Mouse (Mus musculus): ENCODE data around the gene Mtg2. TPM values are rescaled to one million over a fixed set of nuclear protein-coding genes. Genes with fewer than 3 reads are reported as not detected.

Gene Mtg2
- polyA plus RNA-seq, 1 experiment from 2014 or later = 26.4 TPM

DNA sequence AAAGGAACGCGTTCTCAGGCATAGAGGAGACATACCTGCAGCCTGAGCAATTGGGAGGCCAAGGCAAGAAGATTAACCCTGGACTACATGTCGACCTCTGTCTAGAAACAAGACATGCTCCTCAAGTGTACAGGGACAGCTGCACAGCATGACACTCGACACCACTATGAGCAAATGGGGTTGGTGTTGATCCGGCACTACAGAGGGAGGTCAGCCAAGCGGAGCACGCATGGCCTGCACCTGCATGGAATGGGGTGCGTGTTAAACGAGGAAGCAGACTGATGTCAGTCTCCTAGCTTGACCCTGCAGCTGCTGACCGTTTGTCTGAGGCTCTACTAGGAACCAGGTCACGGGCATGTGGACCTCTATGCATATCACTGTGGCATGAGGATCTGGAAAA is 19.9 kb downstream of the Mtg2 start:
- Histone ChIP-seq H3K27ac (no peak overlapping the region), H3K27me3 (no peaks in the 10 kb centered on the region), H3K4me1 (no peaks in the 10 kb centered on the region), H3K9me3 (no peaks in the 10 kb centered on the region), H3K9ac (no peak overlapping the region), H3K4me2 (no peak overlapping the region), H3K4me3 (no peak overlapping the region), H3K36me3 (no peaks in the 10 kb centered on the region; the same call in 1 of the 2 replicates)
- no peak for ATAC-seq (ENCODE audit: borderline replicate concordance, extremely low read depth, low FRiP score, low TSS enrichment)
- 47% methylated on average over 11 of the region's 11 CpGs for WGBS

DNA sequence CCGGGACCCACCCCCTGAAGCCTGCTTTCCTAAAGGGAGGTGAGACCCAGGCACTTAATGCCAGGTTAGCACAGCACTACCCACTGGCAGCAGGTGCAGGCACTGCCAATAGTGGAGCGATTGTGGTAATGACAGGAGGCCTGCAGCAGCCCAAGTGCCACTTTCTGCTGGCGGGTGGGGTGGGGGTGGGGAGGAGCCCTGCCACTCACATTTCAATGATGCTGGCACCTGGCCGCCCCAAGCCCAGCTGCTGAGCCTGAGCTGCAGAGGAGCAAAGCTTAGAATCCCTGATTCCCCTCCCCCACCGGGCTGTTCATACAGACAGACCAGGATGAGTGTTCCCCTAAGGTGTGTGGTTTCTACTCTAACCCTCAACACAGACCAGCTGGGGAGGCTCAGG is 25.3 kb downstream of the Mtg2 start:
- Histone ChIP-seq H3K4me1 (no peaks in the 10 kb centered on the region), H3K27me3 (peaks cover 33% of the 10 kb centered on the region), H3K4me2 (no peak overlapping the region), H3K27ac (no peak overlapping the region), H3K4me3 (no peak overlapping the region), H3K36me3 (no peaks in the 10 kb centered on the region), H3K9me3 (no peaks in the 10 kb centered on the region), H3K9ac (no peak overlapping the region)
- WGBS = 32% methylated on average over 5 of the region's 5 CpGs
- peak; percentile 32; the same call in 1 of the 2 replicates for ATAC-seq (ENCODE audit: borderline replicate concordance, extremely low read depth, low FRiP score, low TSS enrichment)

DNA sequence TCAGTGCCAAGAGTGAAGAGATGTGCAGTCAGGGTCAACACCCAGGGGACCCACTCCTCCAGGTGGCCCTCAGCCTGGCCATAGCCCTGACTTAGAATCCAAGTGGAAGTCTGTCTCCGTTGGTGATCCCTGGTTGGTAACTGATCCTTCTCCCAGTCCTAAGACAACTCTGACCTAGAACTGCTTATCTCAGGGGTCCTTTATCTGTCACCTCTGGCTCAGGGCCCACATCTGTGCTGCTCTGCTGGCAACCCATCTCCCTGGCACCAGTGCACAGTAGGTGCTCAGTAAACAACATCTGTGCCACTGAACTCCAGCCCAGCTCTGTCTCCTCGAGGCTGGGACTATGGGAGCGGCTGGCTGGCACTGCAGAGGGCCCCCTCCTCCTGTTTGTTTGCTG is 27.2 kb downstream of the Mtg2 start:
- peaks cover 52% of the 10 kb centered on the region for H3K27me3 ChIP-seq
- no peak overlapping the region for H3K4me2 ChIP-seq
- H3K27ac ChIP-seq = no peak overlapping the region
- no peaks in the 10 kb centered on the region for H3K9me3 ChIP-seq
- no peak for ATAC-seq (ENCODE audit: borderline replicate concordance, extremely low read depth, low FRiP score, low TSS enrichment)
- 30% methylated on average over 3 of the region's 3 CpGs for WGBS
- H3K4me1 ChIP-seq = no peaks in the 10 kb centered on the region
- H3K36me3 ChIP-seq = no peaks in the 10 kb centered on the region
- H3K4me3 ChIP-seq = no peak overlapping the region
- no peak overlapping the region for H3K9ac ChIP-seq

DNA sequence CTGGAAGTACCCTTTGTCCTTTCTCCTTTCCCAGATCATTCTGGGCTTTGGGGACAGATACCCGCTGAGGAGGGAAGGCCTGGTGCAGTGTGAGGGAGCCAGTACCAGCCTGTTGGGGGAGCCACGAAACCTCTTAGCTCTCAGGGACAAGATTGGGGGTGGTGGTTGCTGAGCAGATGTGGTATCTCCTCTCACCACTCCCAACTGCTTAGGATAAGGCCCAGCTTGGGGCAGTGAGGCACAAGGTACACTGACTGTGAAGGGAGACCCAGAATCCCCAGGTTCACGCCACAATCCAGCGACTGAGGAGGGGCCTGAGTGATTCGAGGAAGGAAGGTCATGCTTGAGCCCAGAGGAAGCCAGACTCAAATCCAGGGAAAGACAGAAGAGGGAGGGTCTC is 27.8 kb downstream of the Mtg2 start:
- no peak overlapping the region for H3K27ac ChIP-seq
- 43% methylated on average over 5 of the region's 5 CpGs for WGBS
- no peak for ATAC-seq (ENCODE audit: borderline replicate concordance, extremely low read depth, low FRiP score, low TSS enrichment)

DNA sequence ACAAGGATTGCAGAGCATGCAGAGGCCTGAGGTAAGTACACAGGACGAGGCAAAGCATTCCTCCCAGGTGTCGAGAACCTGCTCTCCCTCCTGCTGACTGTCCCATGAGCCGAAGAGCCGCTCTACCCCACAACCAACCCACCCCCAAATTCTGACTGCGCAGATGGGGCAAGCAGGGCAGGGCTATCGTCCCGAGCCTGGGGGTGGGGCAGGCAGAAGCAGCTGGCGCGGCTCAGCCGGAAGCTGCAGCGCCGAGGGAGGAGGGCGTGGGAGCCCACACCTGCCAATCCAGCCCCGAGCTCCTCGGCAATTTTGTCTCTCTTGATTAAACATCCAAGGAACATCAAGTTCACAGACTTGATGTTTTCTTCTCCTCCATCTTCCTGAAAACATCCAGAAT is 29.1 kb downstream of the Mtg2 start:
- H3K27me3 ChIP-seq = peaks cover 71% of the 10 kb centered on the region
- no peak overlapping the region for H3K4me3 ChIP-seq
- H3K27ac ChIP-seq = no peak overlapping the region
- no peak for ATAC-seq (ENCODE audit: borderline replicate concordance, extremely low read depth, low FRiP score, low TSS enrichment)
- H3K4me2 ChIP-seq = no peak overlapping the region
- H3K36me3 ChIP-seq = no peaks in the 10 kb centered on the region
- 4% methylated on average over 15 of the region's 15 CpGs for WGBS
- H3K9ac ChIP-seq = no peak overlapping the region
- peaks cover 12% of the 10 kb centered on the region for H3K4me1 ChIP-seq
- no peaks in the 10 kb centered on the region for H3K9me3 ChIP-seq

More for the DNA sequence above, 27.8 kb downstream of the Mtg2 start:
- peaks cover 58% of the 10 kb centered on the region for H3K27me3 ChIP-seq
- no peak overlapping the region for H3K4me2 ChIP-seq
- peaks cover 1% of the 10 kb centered on the region for H3K4me1 ChIP-seq
- no peak overlapping the region for H3K4me3 ChIP-seq
- H3K36me3 ChIP-seq = no peaks in the 10 kb centered on the region
- H3K9ac ChIP-seq = no peak overlapping the region
- H3K9me3 ChIP-seq = no peaks in the 10 kb centered on the region

DNA sequence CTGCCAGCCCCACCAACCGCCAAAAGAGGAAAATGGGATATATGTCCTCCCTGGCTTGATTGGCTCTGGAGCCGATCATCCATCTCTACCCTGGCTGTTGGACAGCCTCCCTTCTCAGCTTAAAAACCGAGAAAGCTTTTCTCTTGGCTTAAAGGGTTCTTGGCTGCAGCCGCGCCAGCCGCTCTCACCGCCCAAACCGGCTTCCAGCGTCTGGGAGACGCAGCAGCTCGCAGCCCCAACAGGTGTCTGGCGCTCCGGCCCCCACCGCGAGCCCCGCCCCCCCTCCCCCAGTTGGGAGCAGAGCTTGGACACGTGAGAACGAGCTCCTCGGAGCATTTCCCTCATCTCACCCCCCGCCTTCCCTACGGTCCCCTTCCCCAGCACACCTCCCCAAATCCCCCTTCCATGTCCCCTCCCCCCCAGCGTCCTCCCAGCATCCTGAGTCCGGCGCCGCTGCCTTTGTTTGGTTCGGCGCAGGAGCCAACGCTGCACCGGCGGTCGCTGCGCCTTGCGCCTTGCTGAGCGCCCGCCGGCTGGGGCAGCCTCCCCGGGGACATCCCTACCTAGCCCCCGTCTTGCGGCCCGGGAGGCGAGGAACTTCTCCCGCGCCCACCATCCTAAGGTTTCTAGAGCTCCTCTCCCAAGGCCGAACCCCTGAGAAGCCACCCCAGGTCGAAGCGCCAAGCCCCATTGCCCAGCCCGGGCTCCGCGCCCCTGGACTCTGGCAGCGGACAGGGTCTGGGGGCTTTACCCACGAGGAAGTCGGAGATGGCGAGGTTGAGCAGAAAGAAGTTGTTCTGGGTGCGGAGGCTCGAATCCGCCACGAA is 33.0 kb downstream of the Mtg2 start:
- Histone ChIP-seq H3K9ac (no peak overlapping the region), H3K4me2 (peak overlapping the region; percentile 96), H3K4me3 (peak overlapping the region; percentile 48), H3K36me3 (no peaks in the 10 kb centered on the region), H3K27me3 (peaks cover 77% of the 10 kb centered on the region), H3K27ac (no peak overlapping the region), H3K9me3 (no peaks in the 10 kb centered on the region), H3K4me1 (peaks cover 12% of the 10 kb centered on the region)
- WGBS = 1% methylated on average over 56 of the region's 57 CpGs
- ATAC-seq (ENCODE audit: borderline replicate concordance, extremely low read depth, low FRiP score, low TSS enrichment) = no peak

DNA sequence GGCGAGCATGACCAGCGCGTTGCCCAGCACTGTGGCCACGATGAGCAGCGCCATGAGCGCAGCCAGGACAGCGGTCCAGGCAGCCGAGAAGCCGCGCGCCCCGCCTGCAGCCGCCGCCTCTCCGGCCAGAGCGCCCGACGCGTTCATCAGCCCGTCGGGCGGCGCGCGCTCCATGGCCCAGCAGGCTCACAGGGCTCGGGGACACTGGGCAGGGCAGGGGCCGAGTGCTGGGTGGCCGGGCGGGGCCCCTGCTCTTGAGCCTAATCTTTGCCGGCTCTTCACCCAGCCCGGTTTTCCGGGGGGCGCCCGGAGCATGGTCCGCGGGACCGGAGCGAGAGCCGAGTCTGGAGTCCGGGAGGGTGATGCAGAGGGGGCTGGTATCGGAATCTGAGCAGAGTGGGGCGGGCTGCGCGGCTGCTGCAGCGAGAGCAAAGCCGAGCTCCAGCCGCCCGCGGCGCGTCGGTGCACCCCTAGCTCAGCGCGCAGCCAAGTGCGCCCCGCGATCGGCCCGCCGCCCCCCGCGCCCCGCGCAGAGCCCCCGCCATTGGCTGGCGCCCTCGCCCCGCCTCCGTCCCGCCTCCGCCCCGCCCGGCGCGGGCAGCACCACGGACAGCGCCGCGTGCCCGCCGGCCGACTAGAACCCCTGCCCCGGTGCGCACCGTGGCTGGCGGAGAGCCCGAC is 33.7 kb downstream of the Mtg2 start, which contains the start of gene Hrh3:
Gene Hrh3, minus strand, starts transcription at position 511 of the 681 bp plus-strand sequence.
- H3K9ac ChIP-seq = no peak within 1 kb of the TSS
- peak; percentile 84 for ATAC-seq (ENCODE audit: borderline replicate concordance, extremely low read depth, low FRiP score, low TSS enrichment)
- under 1% methylated on average over 56 of the region's 87 CpGs for WGBS
- no peaks in the 10 kb centered on the region for H3K9me3 ChIP-seq
- peaks cover 70% of the 10 kb centered on the region for H3K27me3 ChIP-seq
- no peak within 1 kb of the TSS for H3K27ac ChIP-seq
- H3K36me3 ChIP-seq = no peaks in the 10 kb centered on the region
- peak within 1 kb of the TSS; percentile 48 for H3K4me3 ChIP-seq
- peaks cover 12% of the 10 kb centered on the region for H3K4me1 ChIP-seq
- H3K4me2 ChIP-seq = peak within 1 kb of the TSS; percentile 96

DNA sequence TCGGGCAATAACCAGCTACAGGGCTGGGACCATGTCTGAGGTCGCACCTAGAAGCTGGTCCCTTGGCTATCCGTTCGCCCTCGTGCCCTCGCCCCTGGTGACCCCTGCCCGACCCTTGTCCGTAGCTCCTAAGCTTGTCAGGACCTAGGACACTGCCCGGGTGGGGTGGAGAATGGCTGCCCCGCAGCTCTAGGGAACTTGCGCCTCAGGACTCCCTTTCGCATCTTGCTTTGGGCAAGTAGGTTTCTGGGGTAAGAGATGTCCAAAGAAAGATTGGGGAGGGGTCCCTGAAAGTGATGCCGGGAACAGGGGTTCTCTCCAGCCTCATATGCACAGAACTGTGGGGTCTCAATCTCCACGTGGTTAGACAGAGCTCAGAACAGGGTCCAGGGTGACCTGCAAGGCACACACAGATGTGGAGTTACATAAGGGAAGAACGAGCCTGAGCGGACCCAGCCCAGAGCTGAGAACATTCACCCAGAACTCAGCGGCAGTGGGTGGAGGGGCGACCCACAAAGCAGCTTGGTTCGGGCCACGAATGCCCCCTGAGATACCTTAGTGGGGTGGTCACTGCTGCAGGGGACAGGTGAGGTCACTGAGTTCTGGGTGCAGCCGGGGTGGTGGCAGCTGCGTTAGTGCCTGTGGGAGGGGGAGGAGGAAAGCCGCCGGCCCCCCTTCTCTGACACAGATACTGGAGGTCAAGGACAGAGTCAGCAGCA is 34.4 kb downstream of the Mtg2 start:
- Histone ChIP-seq H3K4me3 (peak overlapping the region; percentile 48), H3K36me3 (no peaks in the 10 kb centered on the region), H3K9ac (no peak overlapping the region), H3K27me3 (peaks cover 63% of the 10 kb centered on the region), H3K9me3 (no peaks in the 10 kb centered on the region), H3K4me2 (peak overlapping the region; percentile 96), H3K4me1 (peaks cover 12% of the 10 kb centered on the region), H3K27ac (no peak overlapping the region)
- WGBS = 10% methylated on average over 24 of the region's 24 CpGs
- ATAC-seq (ENCODE audit: borderline replicate concordance, extremely low read depth, low FRiP score, low TSS enrichment) = peak; percentile 17; the same call in 1 of the 2 replicates

DNA sequence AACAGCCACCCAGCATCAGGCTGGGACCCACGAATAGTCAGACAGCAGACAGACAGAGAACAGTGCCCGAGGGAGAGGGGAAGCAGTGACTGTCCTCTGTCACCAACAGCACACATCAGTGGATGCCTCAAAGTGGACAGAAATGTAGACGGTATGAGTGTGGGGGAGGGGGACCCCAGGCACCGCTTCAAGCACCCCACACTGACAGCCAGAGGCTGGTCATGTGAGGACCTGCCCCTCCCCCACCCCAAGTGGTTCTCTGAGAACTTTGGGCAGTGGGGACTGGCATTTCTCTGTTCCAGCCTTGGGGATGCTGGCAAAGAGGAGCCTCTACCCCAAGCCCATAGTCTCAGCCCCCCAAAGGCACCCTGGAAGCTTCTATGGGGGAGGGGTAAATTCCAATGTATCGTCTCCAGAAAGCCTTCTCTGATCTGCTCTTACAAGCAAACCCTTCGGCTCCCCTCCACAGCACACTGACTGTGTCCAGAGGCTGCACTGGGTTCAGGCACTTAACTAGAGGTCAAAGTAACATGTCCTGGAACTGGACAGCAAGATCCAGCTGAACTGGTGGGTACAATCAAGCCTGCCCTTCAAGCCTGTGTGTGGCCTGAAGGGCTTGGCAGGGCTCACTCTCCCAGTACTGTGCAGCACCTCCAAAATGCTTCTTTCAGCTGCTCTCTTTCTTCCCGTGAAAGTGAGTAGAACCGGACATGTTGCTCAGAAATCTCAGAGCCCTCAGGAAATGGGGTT is 35.2 kb downstream of the Mtg2 start:
- no peak for ATAC-seq (ENCODE audit: borderline replicate concordance, extremely low read depth, low FRiP score, low TSS enrichment)
- H3K27ac ChIP-seq = no peak overlapping the region
- H3K9ac ChIP-seq = no peak overlapping the region
- WGBS = 27% methylated on average over 8 of the region's 8 CpGs
- H3K36me3 ChIP-seq = no peaks in the 10 kb centered on the region
- H3K4me3 ChIP-seq = no peak overlapping the region
- no peaks in the 10 kb centered on the region for H3K9me3 ChIP-seq
- peaks cover 55% of the 10 kb centered on the region for H3K27me3 ChIP-seq
- H3K4me1 ChIP-seq = peaks cover 12% of the 10 kb centered on the region
- H3K4me2 ChIP-seq = no peak overlapping the region

DNA sequence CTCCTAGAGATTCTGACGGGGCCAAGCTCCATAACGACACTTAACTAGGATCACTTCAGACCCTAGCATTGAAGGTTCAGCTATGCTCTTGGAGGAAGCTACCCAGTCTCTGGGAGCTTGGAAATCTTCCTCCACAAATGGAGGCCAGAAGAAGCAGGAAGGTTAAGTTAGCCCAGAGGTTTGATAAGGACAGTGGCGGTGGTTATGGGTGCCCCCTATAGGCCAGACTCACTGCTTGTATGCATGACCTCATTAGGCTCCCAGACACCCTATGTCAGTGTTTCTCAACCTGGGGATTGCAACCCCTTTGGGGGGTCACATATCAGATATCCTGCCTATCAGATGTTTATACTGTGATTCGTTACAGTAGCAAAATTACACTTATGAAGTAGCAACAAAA is 36.7 kb downstream of the Mtg2 start:
- H3K9me3 ChIP-seq = no peaks in the 10 kb centered on the region

DNA sequence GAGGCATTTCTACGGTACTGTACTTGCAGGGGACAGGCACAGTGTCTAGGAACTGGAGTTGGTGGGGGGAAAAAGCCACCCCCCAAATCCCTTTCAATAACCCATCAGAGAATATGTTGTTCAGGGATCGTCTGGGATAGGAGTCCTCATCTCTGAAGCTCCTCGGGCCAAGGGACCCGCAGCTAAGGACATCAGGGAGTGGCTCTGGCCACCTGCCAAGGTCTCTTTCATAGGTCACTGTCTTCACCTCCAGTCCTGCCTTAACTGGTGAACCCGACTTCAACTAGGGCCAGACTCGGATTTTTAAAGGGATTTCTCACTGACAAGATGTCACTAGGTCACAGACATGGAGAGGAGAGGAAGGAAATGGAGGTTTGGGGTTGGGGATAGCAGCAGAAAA is 37.9 kb downstream of the Mtg2 start:
- Histone ChIP-seq H3K9me3 (no peaks in the 10 kb centered on the region), H3K27ac (no peak overlapping the region), H3K4me1 (peaks cover 10% of the 10 kb centered on the region), H3K4me2 (no peak overlapping the region), H3K36me3 (no peaks in the 10 kb centered on the region), H3K27me3 (peaks cover 28% of the 10 kb centered on the region), H3K4me3 (no peak overlapping the region), H3K9ac (no peak overlapping the region)
- no peak for ATAC-seq (ENCODE audit: borderline replicate concordance, extremely low read depth, low FRiP score, low TSS enrichment)
- 47% methylated on average over 6 of the region's 6 CpGs for WGBS

More for the DNA sequence above, 36.7 kb downstream of the Mtg2 start:
- Histone ChIP-seq H3K9ac (no peak overlapping the region), H3K4me1 (peaks cover 12% of the 10 kb centered on the region), H3K4me2 (no peak overlapping the region), H3K27ac (no peak overlapping the region), H3K4me3 (no peak overlapping the region), H3K27me3 (peaks cover 40% of the 10 kb centered on the region), H3K36me3 (no peaks in the 10 kb centered on the region)
- WGBS = 58% methylated on average over 4 of the region's 4 CpGs
- ATAC-seq (ENCODE audit: borderline replicate concordance, extremely low read depth, low FRiP score, low TSS enrichment) = no peak

All from lung, embryonic 15.5 days (tissue).